Mouse (Mus musculus): ENCODE measurements around the gene Irx3.

Gene Irx3

GRCm38 (mm10) chr8:91801839-91802238, at the start of gene Irx3:
Gene Irx3 (minus strand): TSS chr8:91802067.
- in situ Hi-C loops (cut with MboI, MseI) = loop anchor here (5.0 kb wide), 1 partner anchor 100 kb away; no protein-coding TSS in a partner anchor

- in situ Hi-C loops (cut with MboI, MseI) = loop anchor here (10.0 kb wide), 1 partner anchor 1787 kb away; no protein-coding TSS in a partner anchor
Observed at GRCm38 (mm10) chr8:91851359-91851758, 49.5 kb upstream of the Irx3 start.

GRCm38 (mm10) chr8:91849984-91850383, 48.1 kb upstream of the Irx3 start:
- in situ Hi-C loops (cut with MboI, MseI) = loop anchor here (10.0 kb wide), 1 partner anchor 1785 kb away; no protein-coding TSS in a partner anchor

- in situ Hi-C loops (cut with MboI, MseI) = no loop called here
Observed at GRCm38 (mm10) chr8:91849529-91849928, 47.7 kb upstream of the Irx3 start.

- in situ Hi-C loops (cut with MboI, MseI) = no loop called here
Observed at GRCm38 (mm10) chr8:91845641-91846040, 43.8 kb upstream of the Irx3 start.

- in situ Hi-C loops (cut with MboI, MseI) = no loop called here
Observed at GRCm38 (mm10) chr8:91837131-91837530, 35.3 kb upstream of the Irx3 start.

- in situ Hi-C loops (cut with MboI, MseI) = no loop called here
Observed at GRCm38 (mm10) chr8:91836685-91837084, 34.8 kb upstream of the Irx3 start.

GRCm38 (mm10) chr8:91827661-91828060, 25.8 kb upstream of the Irx3 start:
- in situ Hi-C loops (cut with MboI, MseI) = no loop called here

GRCm38 (mm10) chr8:91827192-91827591, 25.3 kb upstream of the Irx3 start:
- in situ Hi-C loops (cut with MboI, MseI) = no loop called here

- in situ Hi-C loops (cut with MboI, MseI) = no loop called here
Observed at GRCm38 (mm10) chr8:91823357-91823756, 21.5 kb upstream of the Irx3 start.

GRCm38 (mm10) chr8:91822746-91823145, 20.9 kb upstream of the Irx3 start:
- in situ Hi-C loops (cut with MboI, MseI) = no loop called here

- in situ Hi-C loops (cut with MboI, MseI) = no loop called here
Observed at GRCm38 (mm10) chr8:91821976-91822375, 20.1 kb upstream of the Irx3 start.

- in situ Hi-C loops (cut with MboI, MseI) = no loop called here
Observed at GRCm38 (mm10) chr8:91819778-91820177, 17.9 kb upstream of the Irx3 start.

- in situ Hi-C loops (cut with MboI, MseI) = no loop called here
Observed at GRCm38 (mm10) chr8:91818784-91819183, 16.9 kb upstream of the Irx3 start.

- in situ Hi-C loops (cut with MboI, MseI) = no loop called here
Observed at GRCm38 (mm10) chr8:91814106-91814505, 12.2 kb upstream of the Irx3 start.

- in situ Hi-C loops (cut with MboI, MseI) = no loop called here
Observed at GRCm38 (mm10) chr8:91806720-91807241, 4.9 kb upstream of the Irx3 start.

GRCm38 (mm10) chr8:91806084-91806719, 4.3 kb upstream of the Irx3 start:
- in situ Hi-C loops (cut with MboI, MseI) = no loop called here

- in situ Hi-C loops (cut with MboI, MseI) = no loop called here
Observed at GRCm38 (mm10) chr8:91805254-91805671, 3.4 kb upstream of the Irx3 start.

- in situ Hi-C loops (cut with MboI, MseI) = loop anchor here (5.0 kb wide), 1 partner anchor 98 kb away; no protein-coding TSS in a partner anchor
Observed at GRCm38 (mm10) chr8:91804403-91805253, 2.8 kb upstream of the Irx3 start.

- in situ Hi-C loops (cut with MboI, MseI) = loop anchor here (5.0 kb wide), 1 partner anchor 99 kb away; no protein-coding TSS in a partner anchor
Observed at GRCm38 (mm10) chr8:91803515-91804402, 1.9 kb upstream of the Irx3 start.
